Mouse (Mus musculus) midbrain, embryonic 14.5 days (tissue): ENCODE results near the gene Sbk2. TPM values are rescaled to one million over a fixed set of nuclear protein-coding genes. Genes with fewer than 3 reads are reported as not detected.

ENCODE experiments used
- ATAC-seq: fragments of 200-750 bp; cut with Nextera tagmentation; 2 replicates; pipeline ENCODE4 v1.8.0; 2017; ENCODE audit warnings: moderate number of reproducible peaks, moderate library complexity; ENCODE audit not compliant: low FRiP score, low TSS enrichment
- DNase-seq: peaks from one replicate; pipeline ENCODE4 v3.0.0-alpha.2; 2015
- H3K27ac ChIP-seq: fragments of 300-500 bp; sonication (generic); replicated peaks from 2 replicates; pipeline ENCODE4 v1.5.1; 2014; ENCODE audit warnings: mild to moderate bottlenecking, low read depth, low read length, moderate library complexity
- H3K27me3 ChIP-seq: fragments of 300-500 bp; sonication (generic); 2 replicates; pipeline ENCODE4 v1.6.1; 2014; ENCODE audit warnings: low read length, control low read depth, mixed read lengths; ENCODE audit not compliant: control insufficient read depth, insufficient read depth
- H3K36me3 ChIP-seq: fragments of 300-500 bp; sonication (generic); 2 replicates; pipeline ENCODE4 v1.6.1; 2014; ENCODE audit warnings: low read length, control low read depth; ENCODE audit not compliant: control insufficient read depth, insufficient read depth
- H3K4me1 ChIP-seq: fragments of 300-500 bp; sonication (generic); 2 replicates; pipeline ENCODE4 v1.6.1; 2014; ENCODE audit warnings: mild to moderate bottlenecking, antibody characterized with exemption, low read length, control low read depth; ENCODE audit not compliant: control insufficient read depth, insufficient read depth
- H3K4me2 ChIP-seq: fragments of 300-500 bp; sonication (generic); 2 replicates; pipeline ENCODE4 v1.6.1; 2014; ENCODE audit warnings: mild to moderate bottlenecking, low read length, moderate library complexity
- H3K4me3 ChIP-seq: fragments of 300-500 bp; sonication (generic); replicated peaks from 2 replicates; pipeline ENCODE4 v1.5.1; 2014; ENCODE audit warnings: low read depth, low read length
- H3K9ac ChIP-seq: fragments of 300-500 bp; sonication (generic); replicated peaks from 2 replicates; pipeline ENCODE4 v1.6.1; 2014; ENCODE audit warnings: mild to moderate bottlenecking, low read length, moderate library complexity
- H3K9me3 ChIP-seq: fragments of 300-500 bp; sonication (generic); 2 replicates; pipeline ENCODE4 v1.6.1; 2016; ENCODE audit warnings: low read length, control low read depth, mixed read lengths; ENCODE audit not compliant: control insufficient read depth
- WGBS: fragments of 180-500 bp; shearing (Covaris S2); extraction: QIAGEN DNeasy Blood & Tissue Kit; methylation state at CpG from one replicate; pipeline ENCODE4 v1.1.7; 2014; 5-methylcytosine and 5-hydroxymethylcytosine counted together
- polyA plus RNA-seq: library from polyadenylated mRNA; unstranded; fragments of >200 nt; fragmentation: Nextera tagmentation; extraction: Ambion mirVana; gene quantifications from 2 replicates; pipeline ENCODE4 v1.2.1, GENCODE M21; 2014

Sbk2 gene
- polyA plus RNA-seq, 1 experiment from 2014 or later: not detected

- ATAC-seq (no peak), DNase-seq (no peak)
- no peak overlapping the region for H3K4me2 ChIP-seq
- no peaks in the 10 kb centered on the region for H3K4me1 ChIP-seq
- H3K9me3 ChIP-seq: no peaks in the 10 kb centered on the region
- no peak overlapping the region for H3K9ac ChIP-seq
- H3K36me3 ChIP-seq: no peaks in the 10 kb centered on the region
- H3K27ac ChIP-seq: no peak overlapping the region
- H3K4me3 ChIP-seq: no peak overlapping the region
- no peaks in the 10 kb centered on the region for H3K27me3 ChIP-seq
- WGBS: 86% methylated on average over 5 of the region's 5 CpGs
Observed at GRCm38 (mm10) chr7:4964988-4965387, 782 bp upstream of the Sbk2 start.

- no peak overlapping the region for H3K9ac ChIP-seq
- WGBS: 80% methylated on average over 5 of the region's 5 CpGs
- H3K9me3 ChIP-seq: no peaks in the 10 kb centered on the region
- H3K4me2 ChIP-seq: no peak overlapping the region
- H3K4me3 ChIP-seq: no peak overlapping the region
- H3K4me1 ChIP-seq: no peaks in the 10 kb centered on the region
- H3K27ac ChIP-seq: no peak overlapping the region
- ATAC-seq: no peak
- no peaks in the 10 kb centered on the region for H3K36me3 ChIP-seq
- DNase-seq: no peak
- H3K27me3 ChIP-seq: no peaks in the 10 kb centered on the region
Observed at GRCm38 (mm10) chr7:4963527-4963926, 679 bp downstream of the Sbk2 start.

GRCm38 (mm10) chr7:4957361-4957760 is 6.8 kb downstream of the Sbk2 start:
- ATAC-seq (no peak), DNase-seq (no peak)
- no peak overlapping the region for H3K4me2 ChIP-seq
- 89% methylated on average over 10 of the region's 10 CpGs for WGBS
- no peak overlapping the region for H3K9ac ChIP-seq
- H3K27me3 ChIP-seq: no peaks in the 10 kb centered on the region
- H3K4me1 ChIP-seq: no peaks in the 10 kb centered on the region
- no peak overlapping the region for H3K4me3 ChIP-seq
- H3K36me3 ChIP-seq: no peaks in the 10 kb centered on the region
- no peaks in the 10 kb centered on the region for H3K9me3 ChIP-seq
- H3K27ac ChIP-seq: no peak overlapping the region

GRCm38 (mm10) chr7:4953815-4954445 is 10.3 kb downstream of the Sbk2 start:
- Histone ChIP-seq H3K9me3 (no peaks in the 10 kb centered on the region), H3K4me2 (no peak overlapping the region), H3K4me3 (no peak overlapping the region), H3K9ac (no peak overlapping the region), H3K36me3 (no peaks in the 10 kb centered on the region), H3K4me1 (no peaks in the 10 kb centered on the region), H3K27ac (no peak overlapping the region), H3K27me3 (no peaks in the 10 kb centered on the region)
- ATAC-seq: no peak
- peak; percentile 9 for DNase-seq
- WGBS: 26% methylated on average over 10 of the region's 10 CpGs

GRCm38 (mm10) chr7:4950561-4951342 is 13.5 kb downstream of the Sbk2 start:
- Histone ChIP-seq H3K9ac (no peak overlapping the region), H3K27ac (no peak overlapping the region), H3K4me3 (no peak overlapping the region)

GRCm38 (mm10) chr7:4948386-4948785 is 15.8 kb downstream of the Sbk2 start:
- WGBS: 82% methylated on average over 6 of the region's 6 CpGs
- H3K9me3 ChIP-seq: no peaks in the 10 kb centered on the region
- H3K36me3 ChIP-seq: no peaks in the 10 kb centered on the region
- H3K4me1 ChIP-seq: no peaks in the 10 kb centered on the region
- no peak overlapping the region for H3K27ac ChIP-seq
- H3K4me3 ChIP-seq: no peak overlapping the region
- DNase-seq (no peak), ATAC-seq (no peak)
- no peak overlapping the region for H3K4me2 ChIP-seq
- H3K27me3 ChIP-seq: no peaks in the 10 kb centered on the region
- no peak overlapping the region for H3K9ac ChIP-seq

More at GRCm38 (mm10) chr7:4950561-4951342, 13.5 kb downstream of the Sbk2 start:
- H3K4me2 ChIP-seq: no peak overlapping the region
- ATAC-seq: no peak
- no peaks in the 10 kb centered on the region for H3K27me3 ChIP-seq
- no peaks in the 10 kb centered on the region for H3K9me3 ChIP-seq
- H3K36me3 ChIP-seq: no peaks in the 10 kb centered on the region
- DNase-seq: no peak
- 90% methylated on average over 19 of the region's 19 CpGs for WGBS
- no peaks in the 10 kb centered on the region for H3K4me1 ChIP-seq

GRCm38 (mm10) chr7:4947855-4948254 is 16.4 kb downstream of the Sbk2 start:
- Histone ChIP-seq H3K4me2 (no peak overlapping the region), H3K4me1 (no peaks in the 10 kb centered on the region), H3K4me3 (no peak overlapping the region), H3K9me3 (no peaks in the 10 kb centered on the region), H3K9ac (no peak overlapping the region), H3K27ac (no peak overlapping the region), H3K36me3 (no peaks in the 10 kb centered on the region), H3K27me3 (no peaks in the 10 kb centered on the region)
- WGBS: 70% methylated on average over 2 of the region's 2 CpGs
- ATAC-seq: no peak
- DNase-seq: no peak

GRCm38 (mm10) chr7:4943223-4943815 is 20.9 kb downstream of the Sbk2 start:
- 22% methylated on average over 15 of the region's 15 CpGs for WGBS
- Histone ChIP-seq H3K27me3 (no peaks in the 10 kb centered on the region), H3K4me1 (no peaks in the 10 kb centered on the region), H3K27ac (no peak overlapping the region), H3K4me2 (peak overlapping the region; percentile 49), H3K9ac (no peak overlapping the region), H3K36me3 (no peaks in the 10 kb centered on the region), H3K4me3 (peak overlapping the region; percentile 29), H3K9me3 (no peaks in the 10 kb centered on the region)
- DNase-seq (peak; percentile 91), ATAC-seq (peak; percentile 72; the same call in 1 of the 2 replicates)
